Mouse (Mus musculus) gastrocnemius, postnatal 14 days (tissue): ENCODE measurements around the gene Olfr1434. TPM values are rescaled to one million over a fixed set of nuclear protein-coding genes. Genes with fewer than 3 reads are reported as not detected.
"Not testable (repeated sequence)": the region's sequence is repeated elsewhere in the genome, so short reads cannot be mapped to it uniquely, and the experiment has no call there.

Experiments used
- DNase-seq: peaks from one replicate; pipeline ENCODE4 v3.0.0; 2021; ENCODE audit warnings: mixed read lengths
- intact Hi-C: fragments of 180-260 bp; cut with DNase I; formaldehyde crosslinking; loops from one replicate; pipeline ENCODE4 v1.15.1; 2025; ENCODE audit warnings: low total_unique reads
- long read RNA-seq, 2 experiments: library from polyadenylated mRNA; stranded (forward); transcript quantifications; one replicate each; pipeline ENCODE4 v2.0.0; 2021
- total RNA-seq, 2 experiments: library from RNA; stranded (reverse); gene quantifications; 2 replicates each; pipeline ENCODE4 v1.2.3; 2021

The Olfr1434 gene
- total RNA-seq = not detected
- long read RNA-seq, experiment 1 = 0 reads
- long read RNA-seq, experiment 2 = 0 reads

DNA sequence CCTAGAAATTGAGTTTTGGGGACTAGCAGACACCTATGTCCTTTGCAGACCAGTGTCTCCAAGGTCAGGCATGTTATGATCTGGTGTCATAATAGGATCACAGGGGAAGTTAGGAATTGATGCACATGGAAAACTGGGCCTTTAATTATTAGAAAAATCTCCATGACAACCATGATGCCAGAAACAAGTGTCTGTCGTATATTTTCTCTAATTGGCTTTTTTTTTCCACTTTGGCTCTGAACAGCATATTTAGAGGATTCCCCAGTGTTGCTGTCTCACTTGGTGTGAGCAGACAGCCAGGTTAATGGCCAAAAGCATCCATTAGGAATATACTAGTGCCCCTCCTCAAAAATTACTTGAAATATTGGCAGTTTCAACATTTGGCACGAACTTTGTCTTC is at the start of gene Olfr1434:
Gene Olfr1434 (plus strand): TSS at position 301 of the 400 bp plus-strand sequence.
- DNase-seq = no peak
- intact Hi-C loops = no loop called here

- intact Hi-C loops = not testable (repeated sequence)
Observed at GRCm38 (mm10) chr19:12232496-12232895, 47.2 kb upstream of the Olfr1434 start, which contains the start of gene Olfr1432. Gene Olfr1432 (minus strand): TSS chr19:12232596.

DNA sequence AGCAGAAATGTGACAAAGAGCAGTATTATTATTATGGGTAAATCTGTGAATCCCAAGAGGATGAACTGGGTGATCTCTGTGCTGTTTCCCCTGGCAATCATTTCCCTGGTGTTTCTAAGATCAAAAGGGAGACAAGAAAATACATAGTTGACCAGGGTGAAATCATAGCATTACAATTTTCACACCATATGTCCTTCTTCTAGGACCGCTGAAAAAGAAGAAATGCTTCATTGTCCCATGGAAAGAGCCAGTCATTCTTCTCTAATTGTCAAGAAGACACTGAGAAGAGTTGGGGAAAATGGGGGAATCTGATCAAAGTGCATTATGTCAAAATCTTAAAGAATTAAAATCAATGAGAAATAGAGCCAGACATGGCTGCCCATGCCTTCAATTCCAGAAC is 38.1 kb upstream of the Olfr1434 start, which contains the start of gene Olfr262:
Gene Olfr262 (minus strand): TSS at position 101 of the 400 bp plus-strand sequence.
- no peak for DNase-seq
- intact Hi-C loops = no loop called here

More at GRCm38 (mm10) chr19:12232496-12232895, 47.2 kb upstream of the Olfr1434 start, which contains the start of gene Olfr1432:
- not testable (repeated sequence) for DNase-seq

- intact Hi-C loops = no loop called here
- no peak for DNase-seq
Observed at GRCm38 (mm10) chr19:12260732-12261131, 18.9 kb upstream of the Olfr1434 start, which contains the start of gene Olfr235. Gene Olfr235 (plus strand): TSS chr19:12261032.

DNA sequence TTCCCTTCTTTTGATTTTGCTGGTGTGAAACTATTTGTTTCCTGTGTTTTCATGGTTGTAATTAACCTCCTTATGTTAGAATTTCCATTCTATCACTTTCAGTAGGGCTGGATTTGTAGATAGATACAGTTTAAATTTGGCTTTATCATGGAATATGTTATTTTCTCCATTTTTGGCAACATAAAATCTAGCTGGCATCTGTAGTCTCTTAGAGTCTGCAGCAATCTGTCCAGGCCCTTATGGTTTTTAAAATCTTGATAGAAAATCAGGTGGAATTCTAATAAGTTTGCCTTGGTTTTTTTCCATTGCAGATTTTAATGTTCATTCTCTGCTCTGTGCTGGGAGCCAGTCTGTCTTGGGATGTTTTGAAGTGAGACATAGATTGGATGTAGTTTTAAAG is 13.3 kb downstream of the Olfr1434 start:
- no peak for DNase-seq
- intact Hi-C loops = no loop called here

- DNase-seq, intact Hi-C loops: not testable (repeated sequence)
Observed at GRCm38 (mm10) chr19:12299030-12299429, 19.4 kb downstream of the Olfr1434 start, which contains the start of gene Olfr1436. Gene Olfr1436 (minus strand): TSS chr19:12299130.

- intact Hi-C loops = no loop called here
- no peak for DNase-seq
Observed at GRCm38 (mm10) chr19:12325001-12325400, 45.3 kb downstream of the Olfr1434 start, which contains the start of gene Olfr1437. Gene Olfr1437 (minus strand): TSS chr19:12325101.

Other genes starting within 250 kb of the Olfr1434 start
- gene Olfr1423, start 238.5 kb upstream of the Olfr1434 start, total RNA-seq = not detected
- gene Olfr1424, start 217.2 kb upstream of the Olfr1434 start, total RNA-seq = not detected
- gene Olfr1425, start 202.1 kb upstream of the Olfr1434 start, total RNA-seq = not detected
- not detected for gene Olfr1426, start 187.8 kb upstream of the Olfr1434 start, total RNA-seq
- gene Olfr1427, start 176.5 kb upstream of the Olfr1434 start, total RNA-seq = not detected
- gene Olfr1428, start 164.0 kb upstream of the Olfr1434 start, total RNA-seq = not detected
- gene Olfr76, start 156.7 kb upstream of the Olfr1434 start, total RNA-seq = not detected
- not detected for gene Olfr1555-ps1, start 109.7 kb upstream of the Olfr1434 start, total RNA-seq
- not detected for gene Olfr1431, start 79.2 kb upstream of the Olfr1434 start, total RNA-seq
- not detected for gene Olfr1432, start 47.3 kb upstream of the Olfr1434 start, total RNA-seq
- not detected for gene Olfr262, start 38.2 kb upstream of the Olfr1434 start, total RNA-seq
- not detected for gene Olfr235, start 18.8 kb upstream of the Olfr1434 start, total RNA-seq
- gene Olfr1436, start 19.3 kb downstream of the Olfr1434 start, total RNA-seq = not detected
- gene Olfr1437, start 45.2 kb downstream of the Olfr1434 start, total RNA-seq = not detected
- not detected for gene Olfr1438-ps1, start 56.1 kb downstream of the Olfr1434 start, total RNA-seq
- gene Olfr1440, start 107.4 kb downstream of the Olfr1434 start, total RNA-seq = not detected
- not detected for gene Olfr1441, start 137.6 kb downstream of the Olfr1434 start, total RNA-seq
- gene Pfpl, start 148.1 kb downstream of the Olfr1434 start, total RNA-seq = not detected
- gene Mpeg1, start 180.9 kb downstream of the Olfr1434 start, total RNA-seq = 1 to 10 TPM; 1.5 to 1.6 TPM
- gene Dtx4, start 221.6 kb downstream of the Olfr1434 start, total RNA-seq = 10 to 100 TPM; 10.1 to 14.1 TPM